Mouse (Mus musculus) frontal cortex, adult (tissue): ENCODE measurements at regions not wholly inside any gene's neighbourhood (a gene's known extent, or its start where the extent isn't known, plus 50 kb on each side); places are given as distances from the start of the nearest gene placed in this dataset.

Experiments
- ATAC-seq: cut with Nextera tagmentation; 2 replicates; pipeline ENCODE4 v1.9.2; 2017; ENCODE audit warnings: mild to moderate bottlenecking, moderate library complexity, mixed read lengths; ENCODE audit not compliant: low TSS enrichment

DNA sequence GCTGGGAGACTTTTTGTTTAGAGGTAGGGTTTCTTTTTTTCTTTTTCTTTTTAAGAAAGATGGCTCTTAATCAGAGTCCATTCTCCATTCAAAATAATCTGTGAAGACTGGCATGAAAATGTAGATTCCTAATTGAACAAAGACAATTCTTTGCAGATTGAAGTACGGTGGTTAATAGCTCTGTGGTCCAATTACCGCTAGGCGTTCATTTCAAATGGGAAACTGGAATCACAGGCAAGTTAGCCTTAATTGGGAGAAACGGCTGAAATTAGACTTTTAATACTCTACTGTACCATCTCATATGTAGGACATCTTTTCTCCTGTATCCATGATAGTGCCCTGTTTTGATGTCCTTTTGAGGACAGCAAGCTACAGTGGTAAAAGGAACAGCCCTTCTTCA is 61.2 kb downstream of the Ascl1 start:
- ATAC-seq, result no peak

DNA sequence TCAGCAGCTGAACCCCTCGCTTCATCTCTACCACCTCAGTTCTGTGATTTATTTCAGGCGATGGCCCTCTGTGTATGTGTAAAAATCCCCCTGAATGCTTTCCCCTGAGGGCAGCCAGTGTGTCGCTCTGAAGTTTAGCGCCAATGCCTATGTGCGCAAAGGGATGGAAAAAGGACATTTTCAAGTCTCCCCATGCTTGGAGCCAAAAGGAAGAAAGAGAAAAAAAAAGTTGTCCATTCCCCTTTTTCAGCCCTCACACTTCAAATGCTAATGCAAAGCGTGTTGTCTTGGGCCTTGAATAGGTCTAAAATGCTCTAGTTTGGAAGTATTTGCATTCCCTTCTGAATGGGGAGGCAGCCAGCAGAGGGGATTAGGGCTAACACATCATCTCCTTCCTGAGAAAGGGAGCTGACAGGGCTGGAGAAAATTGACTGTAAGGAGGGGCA is 73.5 kb downstream of the Ascl1 start:
- no peak for ATAC-seq

DNA sequence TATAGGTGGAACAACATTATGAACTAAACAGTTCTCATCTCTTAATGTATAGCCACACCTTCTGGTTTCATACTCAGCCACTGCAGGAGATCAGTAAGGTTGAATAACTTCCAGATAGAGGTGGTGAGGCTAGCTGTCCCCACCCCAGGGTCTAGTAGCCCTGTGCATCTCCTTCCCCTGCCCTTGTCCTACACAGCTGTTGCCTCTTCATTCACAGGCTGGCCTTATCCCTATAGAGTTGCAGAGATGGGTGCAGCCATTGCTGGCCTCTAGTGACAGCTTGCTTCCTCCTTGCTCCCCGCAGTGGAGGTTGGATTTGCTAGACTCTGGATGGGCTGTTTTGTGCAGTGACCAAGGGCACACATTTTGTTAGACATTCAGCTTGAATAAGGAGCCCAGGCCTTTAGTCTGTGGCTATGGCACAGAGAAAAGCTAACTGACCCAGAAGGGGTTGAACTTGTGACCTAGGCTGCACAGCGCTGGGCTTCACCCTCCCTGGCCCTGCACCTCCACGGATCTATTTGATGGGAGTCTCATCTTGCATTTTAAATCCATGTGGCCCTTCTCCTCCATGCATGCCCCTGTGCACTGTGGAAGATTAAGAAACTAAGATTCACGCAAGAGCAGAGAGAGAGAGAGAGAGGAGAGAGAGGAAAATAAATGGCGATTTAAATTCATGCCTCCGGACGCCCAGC is 74.1 kb downstream of the Ascl1 start:
- ATAC-seq, result no peak

DNA sequence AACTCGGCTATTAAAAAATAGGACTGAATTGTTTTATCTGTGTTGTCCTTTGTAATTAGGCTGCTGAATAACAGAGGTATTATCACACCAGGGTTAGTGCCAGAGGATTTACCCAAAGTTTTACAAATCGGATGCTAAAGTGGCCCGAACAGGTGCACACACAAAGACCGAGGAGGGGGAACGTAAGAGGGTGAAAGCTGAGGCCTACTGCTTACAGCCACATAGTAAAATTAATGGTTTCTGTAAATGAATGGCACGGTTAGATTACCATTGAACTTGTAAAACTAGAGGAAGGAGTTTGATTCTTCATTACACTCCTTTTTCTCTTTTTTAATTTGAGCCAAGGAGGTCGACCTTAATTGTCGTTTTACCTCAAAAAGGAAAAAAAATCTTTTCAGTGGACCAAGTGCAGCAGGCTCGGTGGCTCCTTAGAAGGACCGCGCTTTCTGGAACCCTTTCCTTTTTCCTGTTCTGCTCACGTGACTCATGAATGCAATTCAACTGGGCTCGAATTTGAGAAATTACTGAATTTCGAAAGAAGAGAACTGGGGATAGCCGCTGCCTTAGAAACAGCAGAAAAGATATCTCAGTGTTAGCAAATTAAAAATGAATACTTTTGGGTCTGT is 99.1 kb downstream of the Ascl1 start:
- no peak for ATAC-seq

DNA sequence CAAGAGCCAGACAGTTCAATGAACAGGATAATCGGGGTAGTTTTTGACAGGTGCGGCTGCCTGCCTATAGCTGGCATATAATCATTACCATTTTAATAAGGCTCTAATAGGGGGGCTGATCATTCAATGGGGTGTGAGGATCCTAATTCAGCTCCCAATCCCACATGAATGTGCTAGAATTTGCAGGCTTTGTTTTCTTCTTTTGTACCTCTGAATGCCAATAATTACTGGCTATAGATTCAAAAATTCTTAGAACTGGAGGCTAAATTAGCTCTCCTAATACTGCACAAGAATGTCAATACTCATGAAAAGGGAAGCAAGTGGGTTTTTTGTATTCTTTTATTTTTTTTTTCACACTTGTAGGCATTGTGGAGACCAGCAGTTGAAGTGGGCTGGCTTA is 104.3 kb downstream of the Ascl1 start:
- no peak for ATAC-seq

DNA sequence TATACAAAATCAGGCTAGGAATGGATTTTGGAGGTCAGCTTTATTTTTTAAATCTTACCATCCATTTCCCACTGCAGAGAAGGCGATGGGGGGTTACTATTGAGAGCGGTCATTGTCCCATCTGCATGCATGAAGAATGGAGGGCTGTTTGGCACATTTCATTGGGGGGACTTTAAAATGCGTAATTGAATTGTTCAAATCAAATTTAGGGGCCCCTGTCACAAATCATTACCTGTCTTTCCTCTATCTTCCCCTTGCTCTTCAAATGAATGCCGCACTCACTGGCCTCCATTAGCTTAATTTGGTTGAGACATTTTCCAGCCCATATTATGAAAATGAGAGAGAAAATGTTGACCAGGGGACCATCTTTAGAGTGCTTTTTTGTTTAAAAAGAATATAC is 108.2 kb downstream of the Ascl1 start:
- no peak for ATAC-seq

DNA sequence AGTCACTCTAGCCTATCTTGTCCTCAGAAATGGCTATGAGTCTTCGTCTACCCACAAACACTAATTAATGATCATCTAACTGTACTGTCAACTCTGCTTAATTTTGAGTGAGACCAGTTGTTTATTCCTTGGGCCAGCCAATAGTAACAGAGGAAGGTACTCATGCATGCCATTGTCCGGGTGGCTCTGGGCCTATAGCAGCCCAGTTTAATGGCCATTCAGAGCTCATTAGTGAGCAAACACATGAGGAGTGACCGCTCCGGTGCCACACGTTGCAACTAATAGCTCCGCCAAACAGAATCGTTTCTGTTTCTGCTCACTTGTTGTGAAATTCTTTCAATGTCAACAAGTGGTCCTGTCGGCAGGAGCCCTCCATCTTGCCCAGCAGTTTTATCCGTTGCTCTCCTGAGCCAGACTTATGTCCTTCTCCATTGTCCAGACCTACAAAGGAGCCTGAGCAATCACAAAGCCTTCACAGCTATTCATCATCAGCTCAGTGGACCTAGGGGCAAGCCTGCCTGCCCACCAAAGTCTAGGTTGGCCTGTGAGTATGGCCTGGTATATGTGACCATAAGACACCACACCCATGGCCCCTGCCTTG is 108.8 kb downstream of the Ascl1 start:
- ATAC-seq, result no peak

DNA sequence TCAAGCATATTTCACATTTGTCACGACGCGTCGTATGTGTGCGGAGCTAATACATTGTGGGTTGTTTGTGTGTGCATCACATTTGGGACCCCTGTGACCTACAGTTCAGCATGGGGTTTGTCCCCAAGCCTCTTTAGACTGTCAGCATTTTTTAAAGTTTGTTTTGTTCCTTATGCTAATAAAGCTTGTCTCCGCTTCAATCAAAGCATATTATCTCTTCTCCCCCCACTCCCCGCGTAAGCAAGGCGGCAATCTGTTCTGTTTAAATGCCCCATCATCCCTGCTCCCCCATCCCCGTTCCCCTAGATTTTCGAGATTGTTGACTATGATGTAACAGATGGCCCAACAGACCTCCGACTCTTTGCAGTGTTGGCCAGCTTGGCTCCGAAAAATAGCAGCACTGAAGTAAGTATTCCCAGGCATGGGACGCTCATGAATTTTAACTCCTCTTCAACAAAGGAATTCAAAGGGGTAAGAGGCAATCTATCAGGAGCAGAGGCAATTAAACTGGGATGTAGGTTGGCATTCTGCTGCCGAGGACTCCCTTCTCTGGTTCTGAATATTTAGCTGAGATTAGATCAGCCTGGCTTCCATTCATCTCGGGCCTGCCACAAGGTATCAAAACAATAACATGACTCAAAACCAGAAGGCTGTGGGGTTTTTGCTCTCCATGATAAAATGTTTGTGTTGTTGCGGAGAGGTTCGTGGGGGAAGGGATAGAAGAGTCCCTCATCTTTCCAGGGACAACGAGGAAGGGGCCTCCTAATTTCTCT is 141.9 kb downstream of the Ascl1 start:
- no peak for ATAC-seq

DNA sequence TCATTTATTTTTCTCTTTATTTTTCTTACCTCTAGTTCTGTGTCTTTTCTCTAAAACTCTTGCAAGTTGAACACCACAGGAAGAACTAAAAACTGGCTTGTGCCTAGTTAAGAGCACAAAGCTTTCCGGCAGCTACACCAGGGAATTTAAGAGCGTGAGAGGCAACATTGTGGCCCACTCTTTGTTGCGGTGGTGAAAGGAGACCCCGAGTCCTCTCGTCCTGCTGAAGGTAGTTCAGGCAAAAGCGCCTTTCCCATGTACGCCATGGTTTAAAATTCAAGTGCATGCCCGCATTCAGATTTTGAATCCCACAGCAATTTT is 142.4 kb downstream of the Ascl1 start:
- no peak for ATAC-seq

DNA sequence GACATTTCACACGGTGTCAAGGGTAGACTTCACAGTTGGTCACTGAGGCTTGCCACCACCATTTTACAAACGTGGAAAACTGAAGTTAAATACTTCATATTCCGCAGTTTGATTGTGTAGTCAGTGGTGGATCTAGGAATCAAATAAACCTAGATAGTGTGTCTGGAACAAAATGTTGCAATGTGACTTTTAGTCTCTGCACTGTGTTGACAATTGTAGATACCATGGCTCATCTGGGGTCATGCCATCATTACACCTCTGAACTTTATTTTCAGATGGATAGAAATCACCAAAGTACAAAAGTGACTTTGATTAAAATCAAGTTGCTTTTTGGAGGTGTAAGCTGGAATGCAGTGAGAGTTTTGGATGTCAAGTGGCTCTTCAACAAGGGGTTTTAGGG is 158.3 kb downstream of the Ascl1 start:
- no peak for ATAC-seq

DNA sequence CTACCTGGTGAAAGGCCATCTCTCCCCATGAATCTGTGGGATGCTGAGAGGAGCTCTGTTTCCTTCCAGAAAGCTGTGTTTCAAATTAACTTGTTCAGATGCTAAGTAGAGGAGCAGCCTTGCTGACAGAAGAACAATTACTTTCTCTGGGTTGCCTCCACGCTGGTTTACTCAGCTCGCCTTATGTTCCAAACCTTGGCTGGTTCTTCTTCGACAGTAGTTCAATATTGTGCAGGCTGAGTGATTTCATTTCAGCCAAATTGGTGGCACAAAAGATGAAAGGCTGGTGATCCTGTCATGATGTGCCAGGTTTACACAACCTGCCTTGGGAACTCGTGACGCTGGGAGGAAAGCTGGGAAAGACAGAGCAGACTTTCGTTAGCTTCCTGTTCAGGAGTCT is 160.1 kb downstream of the Ascl1 start:
- ATAC-seq, result peak; percentile 41; the same call in 1 of the 2 replicates

DNA sequence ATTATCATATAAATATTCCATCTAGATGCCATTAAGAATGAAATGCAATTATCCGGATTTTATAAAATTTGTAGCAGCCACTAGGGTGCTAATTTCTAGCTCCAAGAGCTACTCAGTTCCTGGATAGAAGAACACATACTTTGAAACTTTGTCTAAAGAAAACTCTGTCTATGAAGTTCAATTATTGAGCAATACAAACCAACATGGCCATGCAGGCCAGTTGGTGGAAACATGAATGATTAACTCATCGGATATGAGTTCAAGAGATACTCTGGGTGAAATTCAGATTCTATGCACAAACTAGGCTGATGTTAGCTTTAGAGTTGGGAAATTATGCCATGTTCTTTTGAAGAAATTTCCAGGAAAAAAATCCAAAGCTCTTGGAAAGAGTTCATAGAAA is 164.0 kb downstream of the Ascl1 start:
- ATAC-seq, result no peak

DNA sequence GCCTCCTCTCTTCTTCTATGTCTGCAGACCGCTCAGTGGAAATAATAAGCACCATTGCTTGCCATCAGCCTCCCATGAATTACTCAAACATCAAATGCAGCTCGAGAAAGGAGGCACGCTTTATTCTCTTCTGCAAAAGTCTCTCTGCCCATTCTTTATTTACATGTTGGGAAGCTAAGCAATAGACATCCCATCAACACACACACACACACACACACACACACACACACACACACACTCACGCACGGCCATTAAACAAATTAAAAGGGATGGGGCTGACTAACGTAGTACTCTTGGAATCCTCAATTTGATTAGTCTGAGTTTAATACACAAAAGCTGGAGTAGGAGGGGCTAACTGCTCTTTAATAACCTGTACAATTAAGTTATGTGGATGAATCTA is 167.7 kb downstream of the Ascl1 start:
- no peak for ATAC-seq

DNA sequence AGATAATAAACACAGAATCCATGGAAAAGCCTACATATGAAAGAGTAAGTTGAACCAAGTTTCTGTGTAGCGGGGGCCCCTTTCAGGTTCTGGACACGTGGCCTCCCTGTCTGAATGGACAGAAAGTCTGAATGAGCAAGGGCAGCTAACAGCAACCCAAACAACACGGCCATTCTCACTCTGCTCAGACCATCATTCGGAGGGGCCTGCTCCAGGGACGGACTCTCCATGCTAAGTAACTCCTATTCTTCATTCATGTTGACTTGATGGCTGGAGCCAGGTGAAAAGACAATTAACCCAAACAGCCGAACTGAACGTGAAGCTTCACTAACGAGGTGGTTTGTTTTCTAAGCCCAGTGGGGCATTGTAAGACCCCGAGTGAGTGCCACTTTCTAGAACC is 168.3 kb downstream of the Ascl1 start:
- no peak for ATAC-seq

DNA sequence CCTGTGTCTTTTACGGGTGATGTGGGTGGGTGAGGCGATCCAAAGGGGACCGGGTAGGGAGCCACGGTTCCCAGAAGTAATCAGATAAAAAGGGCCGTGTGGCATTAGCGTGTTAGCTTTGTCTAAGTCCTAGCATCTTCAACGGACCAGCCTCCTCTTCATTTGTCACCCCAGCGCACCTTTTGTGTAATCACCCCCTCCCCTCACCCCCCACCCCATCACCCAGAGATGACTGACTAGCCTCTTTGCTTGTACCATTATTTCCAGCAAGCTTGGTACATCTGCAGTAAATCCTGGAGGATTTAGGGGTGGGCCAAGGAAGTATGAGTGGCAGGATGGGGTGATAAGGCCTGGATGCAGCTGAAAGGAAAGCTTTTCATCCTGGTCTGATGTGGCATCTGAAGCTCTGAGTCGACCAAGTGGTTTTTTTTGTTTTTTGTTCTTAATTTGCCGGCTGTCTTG is 183.8 kb downstream of the Ascl1 start:
- no peak for ATAC-seq

DNA sequence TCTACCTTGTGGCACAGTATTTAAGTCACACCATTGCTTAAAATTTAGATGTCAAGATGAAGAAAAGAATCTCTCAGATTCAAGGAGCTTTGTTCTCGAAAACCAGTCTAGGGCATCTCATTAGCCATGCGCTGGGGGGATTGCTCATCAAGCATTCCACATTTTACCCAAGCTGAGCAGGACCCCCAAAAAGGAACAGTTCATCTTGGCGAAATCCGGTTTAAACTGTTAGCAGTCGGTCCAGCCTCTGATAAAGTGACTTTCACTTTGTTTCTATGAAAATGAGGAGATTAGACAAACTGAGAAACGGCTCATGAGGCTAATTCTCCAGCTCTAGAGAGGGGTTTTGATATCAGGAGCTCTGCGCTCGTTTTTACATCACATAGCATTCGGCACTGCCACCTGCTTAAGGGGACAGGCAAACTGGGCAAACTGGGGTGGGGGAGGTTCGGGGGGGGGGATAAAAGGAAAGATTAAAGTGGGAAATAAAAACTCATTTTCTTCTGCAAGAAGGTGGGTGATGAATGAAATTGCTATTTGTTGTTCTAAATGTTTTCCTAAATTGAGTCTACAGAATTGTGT is 184.6 kb downstream of the Ascl1 start:
- no peak for ATAC-seq

DNA sequence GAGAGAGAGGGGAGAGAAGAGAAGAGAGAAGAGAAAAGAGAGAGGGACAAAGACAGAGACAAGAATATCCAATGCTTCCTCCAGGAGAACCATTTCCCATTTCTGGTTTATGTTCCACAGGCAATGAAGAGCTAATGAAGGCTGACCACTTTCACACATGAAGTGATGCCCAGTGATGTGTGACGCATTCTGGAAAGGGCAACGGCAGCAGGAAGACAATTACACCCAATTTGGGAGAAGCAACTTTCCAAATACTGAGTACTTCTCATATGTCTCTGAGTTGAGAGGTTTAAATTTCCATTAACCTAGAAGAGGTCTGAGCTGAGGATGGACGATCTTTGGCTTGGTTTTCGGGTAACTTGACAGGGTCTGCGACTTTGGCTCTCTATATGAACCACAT is 196.3 kb downstream of the Ascl1 start:
- ATAC-seq, result no peak

DNA sequence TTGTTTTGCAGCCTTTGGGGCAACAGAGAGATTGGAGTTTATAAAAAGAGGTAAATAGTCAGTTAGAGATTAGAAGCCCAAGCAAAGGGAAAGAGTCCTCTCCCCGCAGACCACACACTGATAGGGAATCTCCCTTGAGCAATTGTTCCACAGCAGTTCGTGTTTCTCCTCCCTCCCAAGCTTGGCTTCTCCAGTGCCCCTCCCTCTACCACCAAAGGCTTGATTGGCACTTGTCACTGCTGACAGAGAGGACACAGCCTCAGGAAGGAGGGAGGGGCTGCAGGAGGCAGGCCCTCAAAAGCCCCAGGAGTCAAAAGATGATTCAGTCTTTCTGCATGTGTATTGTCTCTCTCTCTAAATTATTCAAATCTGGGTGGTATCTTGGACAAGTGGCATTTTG is 200.1 kb downstream of the Ascl1 start:
- no peak for ATAC-seq

DNA sequence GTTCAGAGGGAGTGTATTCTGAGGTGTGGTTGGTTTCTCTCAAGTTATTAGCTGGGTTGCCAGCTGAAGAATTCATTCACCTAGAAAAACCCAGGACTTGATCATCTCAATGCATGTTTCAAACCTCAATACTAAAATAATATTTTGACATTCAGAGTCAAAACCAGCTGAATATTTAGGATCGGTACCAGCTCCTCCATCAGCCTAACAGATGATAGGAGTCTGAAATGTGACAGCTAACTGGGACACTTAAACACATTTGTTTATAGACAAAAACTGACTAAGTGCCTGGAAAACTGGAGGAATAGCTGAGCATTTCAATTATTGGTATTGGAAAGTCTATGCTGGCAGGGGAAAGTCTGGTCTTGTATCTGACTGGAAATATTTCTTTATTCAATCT is 206.6 kb downstream of the Ascl1 start:
- no peak for ATAC-seq

DNA sequence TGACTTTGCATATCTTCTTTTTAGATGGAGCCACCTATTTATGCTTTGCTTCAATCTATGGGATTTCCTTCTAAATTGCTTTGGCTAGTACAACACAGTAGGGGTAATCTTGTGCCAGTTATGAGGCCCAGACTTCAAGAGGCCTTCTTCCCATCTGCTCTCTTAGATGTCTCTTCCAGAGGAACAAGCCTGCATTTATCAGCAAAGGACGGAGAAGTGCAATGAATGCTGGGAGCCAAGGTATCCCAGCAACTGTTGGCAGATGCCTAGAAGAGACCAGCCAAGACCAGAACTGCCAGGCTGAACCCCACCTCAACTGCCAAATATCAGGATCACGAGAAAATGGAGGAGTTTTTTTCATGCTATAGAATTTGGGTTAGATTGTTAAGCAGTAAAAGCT is 209.2 kb downstream of the Ascl1 start:
- no peak for ATAC-seq
